Mouse (Mus musculus): ENCODE data around the gene Gfod1. TPM values are rescaled to one million over a fixed set of nuclear protein-coding genes. Genes with fewer than 3 reads are reported as not detected.

Gfod1 gene
- total RNA-seq, 2 experiments from 2014 or later = 116 to 128 TPM

DNA sequence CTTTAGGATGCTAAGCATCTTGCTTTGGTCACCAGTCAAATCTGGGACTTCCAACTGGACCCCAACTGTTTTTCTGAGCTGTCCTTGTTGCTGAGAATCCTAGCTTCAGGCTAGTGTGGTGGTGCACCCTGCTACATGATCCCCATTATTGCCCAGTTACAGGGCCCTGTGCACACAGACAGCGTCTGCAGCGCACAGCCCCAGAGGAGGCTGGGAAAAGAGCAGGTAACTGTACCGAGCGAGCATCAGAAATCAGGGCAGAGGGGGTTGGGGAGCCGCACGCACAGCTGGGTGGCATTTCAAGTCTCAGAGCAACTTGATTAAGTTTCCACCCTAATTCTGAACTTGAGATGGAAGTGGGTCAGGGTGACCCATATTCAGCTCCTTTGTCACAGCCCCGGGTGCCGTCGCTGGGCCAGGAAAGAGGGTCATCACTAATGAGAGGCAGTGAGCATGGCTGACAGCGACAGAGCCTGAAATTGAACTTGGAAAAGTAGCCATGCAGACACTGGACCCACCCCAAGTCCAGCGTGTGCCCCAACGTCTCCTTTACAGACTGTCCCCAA lies 97.8 kb downstream of the Gfod1 start:
- DNase-seq (ENCODE audit: low spot score in 2 of 2) = no peak

DNA sequence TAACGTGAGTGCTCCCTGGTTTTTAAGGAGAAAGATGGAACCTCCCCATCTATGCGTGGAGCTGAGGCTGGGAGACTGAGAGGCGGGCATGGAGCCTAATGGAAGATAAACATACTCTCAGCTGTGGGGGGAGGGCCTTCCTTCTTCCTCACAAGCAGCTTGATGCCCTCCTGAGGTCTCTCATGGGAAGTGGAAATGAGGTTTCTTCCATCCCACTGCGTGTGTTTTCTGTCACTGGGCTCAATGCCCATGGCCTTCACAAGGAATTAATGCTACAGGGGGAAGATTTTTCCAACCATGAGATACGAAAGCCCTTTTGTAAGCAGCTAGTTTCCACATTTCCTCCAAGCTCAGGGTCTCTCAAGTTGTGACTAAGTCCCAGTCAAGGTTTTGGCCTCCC lies 100.3 kb downstream of the Gfod1 start:
- DNase-seq (ENCODE audit: low spot score in 2 of 2) = no peak

DNA sequence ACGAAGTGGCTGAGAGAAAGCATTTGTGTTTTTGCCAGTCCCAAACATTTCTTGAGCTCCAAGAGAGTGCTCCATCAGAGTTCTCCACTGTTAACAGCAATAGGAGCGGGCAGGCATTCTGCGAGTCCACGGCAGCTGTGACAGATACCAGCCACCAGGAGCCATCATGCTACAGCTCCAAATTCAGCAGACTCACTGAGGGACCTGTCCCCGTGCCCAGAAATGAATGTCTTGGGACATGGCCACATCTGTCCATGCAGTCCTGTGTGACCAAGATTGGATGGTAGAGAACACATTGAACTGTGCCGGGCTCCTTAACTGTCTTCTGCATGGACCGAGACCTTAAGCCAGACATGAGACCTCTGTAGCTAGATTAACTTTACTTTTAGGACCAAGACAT lies 100.7 kb downstream of the Gfod1 start:
- DNase-seq (ENCODE audit: low spot score in 2 of 2) = no peak

DNA sequence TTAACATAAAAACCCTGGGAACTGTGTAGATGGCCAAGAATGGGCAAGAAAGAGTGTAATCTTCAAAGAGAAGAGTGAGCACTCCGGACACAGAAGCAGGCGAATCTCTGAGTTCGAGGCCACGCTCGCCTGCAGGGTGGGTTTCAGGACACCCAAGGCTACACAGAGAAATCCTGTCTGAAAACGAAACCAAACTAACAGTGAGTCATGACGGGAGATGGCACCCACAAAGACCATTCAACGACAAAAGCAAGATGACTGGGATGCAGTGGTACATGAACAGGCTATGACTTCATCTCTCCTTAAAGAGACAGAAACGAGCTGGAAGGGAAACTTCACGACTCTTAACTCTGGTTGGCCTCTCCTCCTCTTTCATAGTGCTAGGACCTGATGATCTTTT lies 101.6 kb downstream of the Gfod1 start:
- no peak for DNase-seq (ENCODE audit: low spot score in 2 of 2)

DNA sequence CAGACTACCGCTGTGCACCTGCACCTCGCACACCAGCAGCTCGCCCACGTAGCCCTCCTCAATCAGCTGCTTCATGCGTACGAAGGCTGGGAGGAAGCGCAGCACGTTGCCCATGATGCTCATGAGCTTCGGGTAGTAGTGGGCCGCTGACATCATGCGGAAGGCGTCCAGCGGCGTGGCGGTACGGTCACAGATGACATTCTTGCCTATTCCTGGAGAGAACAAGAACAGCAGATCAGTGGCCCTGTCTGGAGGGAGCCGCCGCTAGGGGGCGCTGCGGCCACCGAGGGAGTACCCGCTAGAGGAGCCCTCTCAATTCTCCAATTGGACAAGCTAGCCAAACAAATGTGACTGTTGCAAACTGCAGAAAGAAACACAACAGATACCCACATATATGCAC lies 102.9 kb downstream of the Gfod1 start:
- DNase-seq (ENCODE audit: low spot score in 2 of 2) = peak; percentile 49 to 63

DNA sequence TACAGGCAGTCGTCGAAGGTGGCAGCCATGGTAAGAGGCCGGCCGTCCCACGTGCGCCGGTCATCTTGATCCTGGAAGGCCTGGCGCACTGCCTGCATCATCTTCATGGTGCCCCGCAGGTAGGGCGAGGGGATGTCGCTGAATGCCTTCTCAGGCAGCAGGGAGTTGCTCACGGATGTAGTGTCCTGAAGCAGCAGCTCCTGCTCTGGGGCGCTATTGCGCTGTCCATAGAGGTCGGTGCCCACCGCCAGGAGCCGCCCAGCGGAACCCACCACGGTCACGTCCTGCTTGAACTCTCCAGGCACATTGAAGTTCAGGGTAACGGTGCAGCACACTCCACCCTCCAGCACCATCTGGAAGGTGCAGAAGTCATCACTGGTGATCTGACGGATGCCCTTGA lies 103.5 kb downstream of the Gfod1 start:
- DNase-seq (ENCODE audit: low spot score in 2 of 2) = no peak

DNA sequence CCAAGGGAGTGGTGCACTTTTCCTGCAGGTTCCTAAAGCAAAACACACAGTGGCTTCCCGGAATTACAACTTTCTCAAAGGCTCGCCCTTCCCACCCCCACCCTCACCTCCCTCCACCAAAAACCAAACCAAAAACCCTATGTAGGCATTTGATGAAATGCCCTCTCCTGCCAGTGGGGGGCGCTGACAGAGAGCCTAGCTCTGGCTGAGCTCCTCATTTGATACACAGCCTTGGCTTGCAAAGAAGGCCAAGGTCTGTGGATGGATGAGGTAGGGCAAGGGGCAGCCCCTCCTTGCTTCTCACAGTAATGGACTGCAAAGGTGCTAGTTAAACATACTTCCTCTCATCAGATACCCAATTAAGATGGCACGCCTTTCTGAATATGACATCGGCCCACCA lies 104.2 kb downstream of the Gfod1 start:
- peak in 1 of 2 experiments; percentile 54 for DNase-seq (ENCODE audit: low spot score in 2 of 2)

DNA sequence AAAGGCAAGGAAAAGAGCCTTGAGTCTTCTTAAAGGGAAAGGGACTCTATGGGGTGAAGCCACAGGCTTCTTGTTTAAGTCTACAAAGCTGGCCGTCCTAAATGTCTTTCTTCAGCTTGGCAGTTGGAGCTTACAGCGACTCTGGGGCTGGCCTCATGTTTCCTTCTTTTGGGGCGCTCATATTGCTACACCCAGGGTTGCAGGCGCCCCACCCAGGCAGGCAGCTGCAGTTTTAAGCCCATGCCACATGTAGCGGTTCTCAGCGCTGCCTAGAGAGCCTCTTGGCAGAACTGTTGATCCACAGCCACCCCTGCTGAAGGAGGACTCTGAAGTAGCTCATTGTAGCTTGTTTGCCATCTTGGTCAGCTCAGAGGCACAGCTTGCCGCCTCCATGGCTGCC lies 104.7 kb downstream of the Gfod1 start:
- no peak for DNase-seq (ENCODE audit: low spot score in 2 of 2)

DNA sequence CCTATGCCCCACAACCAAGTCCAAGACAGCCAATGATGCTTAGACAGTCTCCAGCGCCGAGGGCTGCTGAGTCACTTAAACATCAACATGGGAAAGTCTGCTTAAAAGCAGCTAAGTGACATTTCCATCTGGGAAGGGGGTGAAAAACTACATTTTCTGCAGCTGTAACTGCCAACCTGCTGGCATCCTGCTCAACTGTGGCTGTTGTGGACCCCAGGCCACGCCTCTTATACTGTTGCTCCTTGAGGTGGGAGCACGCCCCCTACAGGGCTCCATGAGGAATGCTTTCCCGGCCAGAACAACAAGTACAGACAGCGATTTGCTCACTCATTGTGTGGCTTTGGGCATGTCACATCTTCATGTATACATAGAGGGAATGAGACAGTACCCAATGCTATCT lies 106.8 kb downstream of the Gfod1 start:
- DNase-seq (ENCODE audit: low spot score in 2 of 2) = no peak

DNA sequence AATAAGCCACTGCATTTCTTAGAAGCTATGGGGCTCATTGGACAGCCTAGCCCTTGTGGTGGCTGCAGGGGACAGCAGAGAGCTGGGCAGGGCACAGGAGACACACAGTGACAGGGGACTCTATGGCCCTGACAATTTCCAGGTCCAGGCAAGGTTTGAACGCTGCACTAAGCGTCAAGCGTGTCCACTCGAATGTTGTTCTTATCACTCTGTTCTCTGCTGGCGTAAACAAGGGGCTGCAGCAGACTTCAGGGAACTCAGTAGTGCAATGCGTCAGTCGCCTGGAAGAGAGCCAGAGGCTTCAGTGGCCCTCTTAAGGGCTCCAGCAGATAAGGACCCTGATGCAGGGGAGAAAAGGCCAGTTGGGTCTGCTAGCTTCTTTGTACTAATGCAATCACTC lies 108.0 kb downstream of the Gfod1 start:
- DNase-seq (ENCODE audit: low spot score in 2 of 2) = no peak

DNA sequence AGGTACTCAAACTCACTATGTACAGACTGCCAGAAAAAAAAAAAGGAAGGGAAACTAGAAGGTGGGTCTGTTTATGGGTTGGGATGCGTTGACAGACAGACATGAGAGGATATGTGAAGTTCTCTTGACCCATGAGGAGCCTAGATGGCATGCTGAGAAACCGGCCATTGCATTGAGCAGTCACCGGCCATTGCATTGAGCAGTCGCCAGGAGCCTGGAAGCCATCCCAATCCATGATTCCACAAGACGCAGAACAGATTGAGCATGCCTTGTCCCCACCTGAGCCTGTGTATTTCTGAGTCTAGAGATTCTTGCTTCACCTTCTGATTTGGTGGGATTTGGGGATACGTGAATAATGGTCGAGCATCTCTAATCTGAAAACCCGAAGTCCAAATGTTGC lies 110.0 kb downstream of the Gfod1 start:
- DNase-seq (ENCODE audit: low spot score in 2 of 2) = no peak

DNA sequence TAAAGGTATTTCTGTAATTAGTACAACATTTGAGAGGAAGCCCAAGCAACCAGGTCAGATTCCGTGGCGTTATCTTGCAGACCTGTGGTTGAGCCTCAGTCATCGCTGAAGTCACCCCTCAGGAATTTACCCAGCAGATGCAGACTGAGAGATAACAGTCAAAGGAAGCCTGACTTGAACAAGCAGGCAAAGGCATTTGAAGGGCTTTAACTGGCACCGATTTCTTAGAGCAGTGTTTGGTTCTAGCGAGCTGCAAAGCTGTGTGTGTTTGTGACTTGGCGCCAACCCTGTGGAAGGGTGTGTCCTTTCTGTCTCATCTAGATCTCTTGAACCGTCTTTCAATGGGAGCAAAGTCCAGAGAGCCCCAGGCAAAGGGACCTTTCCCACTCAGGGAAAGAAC lies 110.7 kb downstream of the Gfod1 start:
- no peak for DNase-seq (ENCODE audit: low spot score in 2 of 2)

DNA sequence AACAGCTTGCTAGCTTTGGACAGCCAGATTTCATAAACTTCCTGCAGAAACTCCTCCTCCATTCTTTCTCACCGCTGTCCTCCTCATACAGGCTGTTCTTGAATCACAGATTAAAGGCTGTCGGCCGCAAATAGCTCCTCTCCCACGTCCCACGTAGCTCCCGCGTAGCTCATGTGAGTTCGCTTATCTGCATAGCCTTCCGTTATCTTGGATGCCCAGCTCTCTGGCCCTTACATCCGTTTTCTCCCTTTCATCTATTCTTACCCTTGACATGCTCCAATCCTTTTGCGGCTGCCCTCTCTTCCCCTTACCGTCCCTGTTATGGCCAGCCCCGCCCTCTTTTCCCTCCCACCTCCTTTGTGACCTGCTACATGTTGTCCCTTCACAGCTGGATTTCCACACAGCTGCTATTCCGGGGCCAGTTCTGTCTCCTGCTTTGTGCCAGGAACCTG lies 112.2 kb downstream of the Gfod1 start:
- peak; percentile 69 to 79 for DNase-seq (ENCODE audit: low spot score in 2 of 2)

DNA sequence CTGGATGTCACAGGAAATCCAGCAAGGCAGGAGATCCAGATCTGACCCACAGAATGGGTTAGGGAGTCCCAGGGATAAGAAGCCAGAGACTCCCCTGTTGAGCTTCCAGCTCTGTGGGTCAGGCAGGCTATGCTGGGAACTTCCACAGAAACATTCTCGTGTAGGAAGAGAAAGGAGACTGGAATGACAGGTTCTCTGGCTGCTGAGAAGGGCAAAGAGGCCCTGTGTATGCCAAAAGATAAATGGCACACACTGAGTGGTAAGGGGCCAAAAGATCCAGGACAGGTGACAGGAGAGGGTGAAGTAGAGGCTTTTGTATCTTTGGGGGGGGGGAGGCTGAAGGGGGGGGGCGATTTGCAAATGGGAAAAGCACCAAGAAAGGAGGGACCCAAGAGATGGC lies 112.7 kb downstream of the Gfod1 start:
- DNase-seq (ENCODE audit: low spot score in 2 of 2) = no peak

DNA sequence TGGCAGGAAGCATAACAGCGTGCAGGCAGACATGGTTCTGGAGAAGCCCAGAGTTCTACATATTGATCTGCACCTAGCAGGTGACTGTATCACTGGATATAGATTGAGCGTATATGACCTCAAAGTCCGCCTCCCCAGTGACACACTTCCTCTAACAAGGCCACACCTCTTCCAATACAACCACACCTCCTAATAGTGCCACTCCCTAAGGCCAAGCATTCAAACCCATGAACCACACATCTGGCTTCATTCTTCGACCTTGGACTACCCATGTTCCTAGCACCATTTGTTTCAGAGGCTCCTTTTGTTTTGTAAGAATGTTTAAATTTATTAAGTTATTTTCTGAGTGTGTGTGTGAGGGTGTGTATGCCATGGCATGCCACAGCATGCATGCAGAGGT lies 116.2 kb downstream of the Gfod1 start:
- no peak for DNase-seq (ENCODE audit: low spot score in 2 of 2)

DNA sequence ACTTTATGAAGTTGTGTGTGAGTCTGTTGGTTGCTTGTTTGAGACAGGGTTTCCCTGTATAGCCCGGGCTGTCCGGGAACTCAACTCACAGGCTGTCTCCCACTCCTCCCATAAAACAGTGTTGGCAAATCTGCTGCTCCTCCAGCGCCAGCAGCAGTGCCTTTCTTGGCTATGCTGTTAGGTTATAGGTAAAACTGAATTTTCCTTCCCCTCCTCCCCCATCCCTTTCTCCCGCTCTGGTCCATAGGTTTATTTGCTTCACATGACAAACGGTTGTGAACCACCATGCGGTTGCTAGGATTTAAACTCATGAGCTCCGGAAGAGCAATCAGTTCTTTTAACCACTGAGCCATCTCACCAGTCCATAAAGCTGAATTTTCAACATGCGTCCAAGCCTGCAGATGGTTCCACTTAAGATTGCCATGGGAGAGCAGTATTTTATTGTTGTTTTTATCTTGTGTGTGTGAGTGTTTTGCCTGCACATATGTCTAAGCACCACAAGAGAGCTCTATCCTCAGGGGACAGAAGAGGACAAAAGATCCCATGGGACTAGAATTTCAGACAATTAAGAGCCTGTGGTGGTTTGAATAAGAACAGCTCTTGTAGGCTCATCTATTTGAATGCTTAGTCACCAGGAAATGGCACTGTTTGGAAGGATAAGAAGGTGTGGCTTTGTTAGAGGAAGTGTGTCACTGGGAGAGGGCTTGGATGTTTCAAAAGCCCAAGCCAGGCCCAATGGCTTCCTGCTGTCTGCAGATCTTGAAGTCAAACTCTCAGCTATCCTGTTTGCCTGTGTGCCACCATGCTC lies 120.5 kb downstream of the Gfod1 start:
- no peak for DNase-seq (ENCODE audit: low spot score in 2 of 2)

DNA sequence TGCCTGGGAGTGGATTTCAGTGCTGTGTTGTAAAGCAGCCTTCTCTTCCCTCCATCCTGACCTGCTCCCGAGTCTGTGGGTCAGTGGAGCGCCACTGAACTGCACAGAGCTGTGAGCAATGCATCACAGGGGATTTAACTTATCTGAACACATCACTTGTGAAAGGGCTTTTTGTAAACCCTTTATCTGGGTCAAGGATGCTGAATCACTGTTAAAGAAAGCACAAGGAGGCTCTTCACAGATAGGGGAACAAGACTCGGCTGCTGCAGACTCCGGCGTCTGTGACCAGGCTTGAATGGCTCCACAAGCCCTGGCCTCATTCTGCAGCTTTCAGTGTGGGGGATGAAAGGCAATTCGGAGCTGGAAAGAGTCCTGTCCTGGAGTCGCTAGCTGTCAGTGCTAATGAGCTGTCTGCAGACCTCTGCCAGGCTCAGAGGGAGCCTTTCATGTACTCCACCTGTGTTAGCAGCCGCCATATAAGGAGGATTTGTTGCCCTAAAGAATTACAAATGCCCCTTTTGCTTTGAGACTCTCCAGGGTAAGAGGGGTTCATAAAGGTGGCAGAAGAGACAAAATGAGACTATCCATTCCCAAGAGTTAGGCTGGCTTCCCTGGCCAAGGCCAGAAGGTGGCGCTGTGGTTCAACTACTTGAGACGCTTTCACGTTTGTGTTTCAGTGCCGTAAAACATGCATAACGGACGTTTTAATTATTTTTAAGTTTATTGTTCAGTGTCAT lies 121.3 kb downstream of the Gfod1 start:
- peak; percentile 85 to 90 for DNase-seq (ENCODE audit: low spot score in 2 of 2)

DNA sequence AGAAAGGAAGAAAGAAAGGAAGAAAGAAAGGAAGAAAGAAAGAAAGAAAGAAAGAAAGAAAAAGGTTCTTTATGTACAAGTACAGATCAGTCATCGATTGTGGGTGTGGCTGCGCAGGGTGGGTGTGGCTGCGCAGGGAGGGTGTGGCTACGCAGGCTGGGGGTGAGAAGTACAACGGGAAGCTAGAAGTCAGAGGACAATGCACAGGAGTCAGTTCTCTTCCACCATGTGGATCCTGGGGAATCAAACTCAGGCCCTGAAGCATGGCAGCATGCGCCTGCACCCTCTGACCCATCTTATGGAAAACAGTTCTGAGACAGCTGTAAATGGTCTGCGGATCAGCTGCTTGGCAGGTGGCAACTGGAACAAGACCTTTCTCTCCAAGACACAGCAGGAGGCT lies 122.9 kb downstream of the Gfod1 start:
- no peak for DNase-seq (ENCODE audit: low spot score in 2 of 2)

DNA sequence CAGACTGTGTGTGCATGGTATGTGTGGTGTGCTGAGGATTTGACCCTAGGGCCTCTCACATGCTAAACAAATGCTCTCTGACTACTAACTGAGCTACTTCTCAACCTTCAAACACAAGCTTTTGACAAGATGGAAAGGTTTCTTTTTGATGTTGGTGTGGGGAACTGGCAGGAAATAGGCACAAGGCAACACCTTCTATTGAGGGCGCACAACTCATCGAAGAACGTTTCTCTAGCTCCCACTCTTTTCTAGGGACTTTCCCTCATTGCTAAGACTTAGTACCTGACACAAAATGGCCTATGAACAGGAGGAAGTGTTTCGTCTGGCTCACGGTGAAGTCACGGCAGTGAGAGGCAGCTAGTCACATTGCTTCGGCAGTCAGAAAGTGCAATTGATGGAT lies 126.7 kb downstream of the Gfod1 start:
- no peak for DNase-seq (ENCODE audit: low spot score in 2 of 2)

DNA sequence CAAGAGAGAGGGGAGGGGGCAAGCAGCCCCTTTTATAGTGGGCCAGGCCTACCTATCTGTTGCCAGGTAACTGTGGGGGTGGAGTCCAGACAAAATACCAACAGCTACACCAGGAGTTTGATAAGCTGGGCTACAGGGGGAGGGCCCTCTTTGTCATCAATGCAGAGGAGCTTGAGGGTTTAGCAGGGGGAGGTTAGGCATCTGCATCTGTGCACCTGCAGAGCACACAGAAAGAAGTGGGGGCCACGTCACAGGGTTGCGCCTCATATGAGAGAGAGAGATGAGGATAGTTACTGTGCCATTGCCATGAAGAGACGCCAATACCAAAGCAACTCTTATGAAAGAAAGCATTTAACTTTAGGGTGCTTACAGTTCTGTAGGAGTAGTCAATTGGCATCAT lies 127.3 kb downstream of the Gfod1 start:
- DNase-seq (ENCODE audit: low spot score in 2 of 2) = no peak

DNA sequence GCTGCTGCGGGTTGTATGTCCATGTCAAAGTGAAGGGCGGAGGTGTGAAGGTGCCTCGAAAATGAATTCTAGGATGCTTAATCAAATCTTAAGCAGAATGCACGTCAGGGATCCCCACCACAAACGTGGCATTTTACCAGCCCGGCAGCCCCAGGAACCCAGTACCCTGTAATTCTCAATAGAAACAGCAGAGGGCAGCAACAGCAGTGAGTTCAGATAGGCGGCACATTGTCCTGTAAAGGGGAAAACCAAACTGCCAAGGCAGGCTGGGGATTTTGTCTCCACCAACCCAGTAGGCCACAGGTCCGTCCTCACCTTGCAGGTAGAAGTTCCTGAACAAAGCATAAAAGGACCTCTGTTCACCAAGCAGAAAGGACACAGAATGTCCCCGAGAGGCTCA lies 130.7 kb downstream of the Gfod1 start:
- peak; percentile 84 to 85 for DNase-seq (ENCODE audit: low spot score in 2 of 2)

DNA sequence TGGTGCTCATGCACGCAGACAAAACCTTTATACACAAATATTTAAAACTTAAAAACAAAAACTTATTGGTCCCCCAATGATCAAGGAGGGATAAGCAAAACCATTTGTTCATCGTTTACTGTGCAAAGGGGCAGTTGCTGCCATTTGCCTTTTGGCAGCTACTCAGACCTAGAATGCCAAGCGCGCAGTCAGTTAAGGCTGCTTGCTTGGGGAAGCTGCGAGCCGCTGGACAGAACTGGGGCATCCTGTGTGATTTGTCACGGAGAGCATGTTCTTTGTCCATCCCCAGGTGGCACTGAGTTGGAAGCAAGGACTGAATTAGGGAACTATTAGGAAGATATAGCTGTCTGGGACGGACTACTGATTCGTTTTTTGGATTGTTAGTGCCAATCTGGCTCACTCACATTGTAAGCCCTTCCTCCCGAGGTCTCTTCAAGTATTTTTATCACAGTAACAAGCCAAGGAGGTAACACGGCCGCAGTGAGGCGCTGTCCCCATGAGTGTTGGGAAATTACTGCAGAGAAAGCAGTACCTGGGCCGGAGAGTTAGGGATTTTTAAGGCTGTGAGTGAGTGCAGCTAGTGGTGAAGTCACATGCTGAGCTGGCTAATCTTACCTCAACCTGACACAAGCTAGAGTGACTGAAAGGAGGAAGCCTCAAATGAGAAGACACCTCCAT lies 131.8 kb downstream of the Gfod1 start:
- no peak for DNase-seq (ENCODE audit: low spot score in 2 of 2)
